Mouse (Mus musculus): ENCODE results near the gene Shb.

DNA sequence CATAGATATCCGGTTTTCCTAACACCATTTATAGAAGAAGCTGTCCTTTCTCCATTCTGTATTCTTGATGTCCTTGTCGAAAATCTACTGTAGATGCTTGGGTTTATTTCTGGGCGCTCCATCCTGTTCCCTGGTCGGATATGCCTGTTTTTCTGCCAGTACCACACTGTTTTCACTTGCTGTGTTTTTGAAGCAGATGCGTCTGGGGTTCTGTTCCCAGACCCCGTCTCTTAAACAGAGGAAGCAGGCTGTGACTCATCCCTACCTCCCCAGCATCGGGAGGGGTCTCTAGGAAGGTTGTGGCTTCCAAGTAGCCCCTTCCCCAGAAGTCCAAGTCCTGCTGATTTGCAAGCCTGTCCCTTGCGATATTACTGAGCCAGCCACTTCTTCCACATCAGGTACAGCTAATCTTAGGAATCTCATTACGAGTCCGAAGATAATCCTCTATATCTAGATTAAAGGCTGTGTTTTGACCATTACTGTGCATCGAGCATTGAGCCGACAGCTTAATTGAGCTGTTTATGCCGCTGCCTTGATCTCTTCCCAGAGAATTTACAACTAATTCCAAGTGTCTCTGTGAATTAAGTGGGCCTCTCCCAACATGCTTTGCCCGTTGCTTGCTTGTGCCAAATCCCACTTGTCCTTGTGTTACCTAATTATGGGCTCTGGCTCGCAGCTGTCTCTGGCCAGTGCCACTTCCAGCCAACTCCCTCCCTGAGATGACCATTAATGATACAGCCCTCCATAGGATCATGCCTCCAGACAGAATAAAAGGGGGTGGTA lies 8.1 kb upstream of the Shb start:
- no peak for TF ChIP-seq POLR2A (IDR thresholded peaks at IDR 0.05; ENCODE audit: extremely low read depth, insufficient read depth, low read length)
- no peak for TF ChIP-seq CTCF (IDR thresholded peaks at IDR 0.05; ENCODE audit: extremely low read depth, insufficient read depth, low read length)

Measured in cortical plate, adult 2 months (tissue).